Mouse (Mus musculus) forebrain, embryonic 16.5 days (tissue): ENCODE measurements around the gene Man2a1. TPM values are rescaled to one million over a fixed set of nuclear protein-coding genes. Genes with fewer than 3 reads are reported as not detected.

Experiments used
- ATAC-seq: fragments of 200-750 bp; cut with Nextera tagmentation; 2 replicates; pipeline ENCODE4 v1.8.0; 2017; ENCODE audit warnings: mild to moderate bottlenecking, moderate library complexity
- H3K27ac ChIP-seq: fragments of 300-500 bp; sonication (generic); 2 replicates; pipeline ENCODE4 v1.5.1; 2014; ENCODE audit warnings: low read length, control low read depth
- H3K27me3 ChIP-seq: fragments of 300-500 bp; sonication (generic); replicated peaks from 2 replicates; pipeline ENCODE4 v1.6.1; 2014; ENCODE audit warnings: low read length; ENCODE audit not compliant: control insufficient read depth, insufficient read depth
- H3K36me3 ChIP-seq: fragments of 300-500 bp; sonication (generic); 2 replicates; pipeline ENCODE4 v1.6.1; 2014; ENCODE audit not compliant: control insufficient read depth, insufficient read depth
- H3K4me1 ChIP-seq: fragments of 300-500 bp; sonication (generic); replicated peaks from 2 replicates; pipeline ENCODE4 v1.6.1; 2014; ENCODE audit warnings: low read length; ENCODE audit not compliant: control insufficient read depth, insufficient read depth
- H3K4me2 ChIP-seq: fragments of 300-500 bp; sonication (generic); 2 replicates; pipeline ENCODE4 v1.6.1; 2014; ENCODE audit warnings: mild to moderate bottlenecking, low read length, control low read depth
- H3K4me3 ChIP-seq: fragments of 300-500 bp; sonication (generic); replicated peaks from 2 replicates; pipeline ENCODE4 v1.5.1; 2014; ENCODE audit warnings: mild to moderate bottlenecking, low read length, control low read depth
- H3K9ac ChIP-seq: fragments of 300-500 bp; sonication (generic); replicated peaks from 2 replicates; pipeline ENCODE4 v1.6.1; 2014; ENCODE audit warnings: low read depth, low read length, control low read depth
- H3K9me3 ChIP-seq: fragments of 300-500 bp; sonication (generic); 2 replicates; pipeline ENCODE4 v1.6.1; 2016; ENCODE audit warnings: low read length; ENCODE audit not compliant: control insufficient read depth
- whole genome bisulfite sequencing: fragments of 180-500 bp; shearing (Covaris S2); extraction: QIAGEN DNeasy Blood & Tissue Kit; methylation state at CpG from one replicate; pipeline ENCODE4 v1.1.7; 2014; 5-methylcytosine and 5-hydroxymethylcytosine counted together
- polyA plus RNA-seq: library from polyadenylated mRNA; unstranded; fragments of >200 nt; fragmentation: Nextera tagmentation; extraction: Ambion mirVana; gene quantifications from 2 replicates; pipeline ENCODE4 v1.2.1, GENCODE M21; 2015

Gene Man2a1
- polyA plus RNA-seq, 1 experiment from 2014 or later = 4.4 TPM

DNA sequence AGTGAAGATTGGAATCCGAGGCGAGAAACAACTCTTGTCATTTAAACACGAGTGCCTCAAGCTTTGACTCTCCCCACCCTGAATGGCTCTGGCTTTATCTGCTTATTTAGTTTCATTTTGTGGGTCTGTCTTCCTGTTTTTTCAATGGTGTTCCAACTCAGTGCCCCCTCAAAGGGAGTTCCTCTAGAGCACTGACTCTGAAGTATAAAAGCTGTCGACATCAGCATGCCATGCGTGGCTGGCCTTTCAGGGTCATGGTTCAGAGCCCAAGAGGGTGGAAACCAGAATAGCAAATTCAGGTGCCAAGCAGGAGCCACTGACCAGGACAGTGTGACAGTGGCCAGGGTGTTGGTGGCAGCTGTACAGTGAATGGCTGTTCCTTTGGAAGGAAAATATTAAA is 68.0 kb downstream of the Man2a1 start:
- Histone ChIP-seq H3K9ac (no peak overlapping the region), H3K4me3 (no peak overlapping the region), H3K27ac (no peak overlapping the region), H3K9me3 (no peaks in the 10 kb centered on the region), H3K36me3 (peaks cover 3% of the 10 kb centered on the region; the same call in 1 of the 2 replicates), H3K4me2 (no peak overlapping the region), H3K4me1 (peaks cover 3% of the 10 kb centered on the region; the same call in 1 of the 2 replicates), H3K27me3 (no peaks in the 10 kb centered on the region)
- 59% methylated on average over 5 of the region's 5 CpGs for WGBS
- ATAC-seq = no peak

DNA sequence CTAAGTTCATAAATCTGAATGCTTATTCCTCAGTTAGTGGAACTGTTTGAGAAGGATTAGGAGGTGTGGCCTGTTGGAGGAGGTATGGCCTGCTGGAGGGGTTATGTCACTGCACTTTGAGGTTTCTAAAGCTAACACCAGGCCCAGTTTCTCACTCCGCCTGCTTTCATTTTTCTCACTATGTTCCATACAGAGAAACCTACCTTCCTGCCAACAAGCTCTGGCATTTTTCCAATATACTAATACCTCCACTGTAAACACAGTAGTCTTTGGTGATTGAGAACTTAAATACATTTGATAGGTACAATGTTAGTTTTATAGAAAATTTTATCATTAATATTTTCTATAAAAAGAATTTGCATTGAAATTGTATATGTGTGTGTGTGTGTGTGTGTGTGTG is 73.9 kb downstream of the Man2a1 start:
- Histone ChIP-seq H3K27me3 (no peaks in the 10 kb centered on the region), H3K9ac (no peak overlapping the region), H3K9me3 (no peaks in the 10 kb centered on the region), H3K4me1 (peaks cover 15% of the 10 kb centered on the region), H3K4me2 (no peak overlapping the region), H3K36me3 (peaks cover 5% of the 10 kb centered on the region; the same call in 1 of the 2 replicates), H3K27ac (no peak overlapping the region), H3K4me3 (no peak overlapping the region)
- ATAC-seq = no peak
- 58% methylated on average over 1 of the region's 1 CpGs for WGBS

DNA sequence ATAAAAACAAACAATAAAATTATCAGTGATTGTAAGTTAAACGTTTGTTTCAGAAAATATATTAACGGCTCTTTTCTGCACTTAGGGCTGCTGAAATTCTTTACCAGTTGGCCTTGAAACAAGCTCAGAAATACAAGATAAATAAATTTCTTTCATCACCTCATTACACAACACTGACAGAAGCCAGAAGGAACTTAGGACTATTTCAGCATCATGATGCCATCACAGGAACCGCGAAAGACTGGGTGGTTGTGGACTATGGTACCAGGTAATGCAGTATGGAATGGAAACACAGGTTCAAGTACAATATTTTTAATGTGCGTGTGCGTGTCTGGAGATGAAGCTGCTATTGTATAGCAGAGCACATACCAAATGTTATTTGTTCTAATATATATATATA is 74.4 kb downstream of the Man2a1 start:
- Histone ChIP-seq H3K4me2 (no peak overlapping the region), H3K9ac (no peak overlapping the region), H3K9me3 (no peaks in the 10 kb centered on the region), H3K4me1 (peaks cover 15% of the 10 kb centered on the region), H3K4me3 (no peak overlapping the region), H3K27ac (no peak overlapping the region), H3K36me3 (peaks cover 5% of the 10 kb centered on the region; the same call in 1 of the 2 replicates), H3K27me3 (no peaks in the 10 kb centered on the region)
- WGBS = 94% methylated on average over 6 of the region's 6 CpGs
- ATAC-seq = no peak

DNA sequence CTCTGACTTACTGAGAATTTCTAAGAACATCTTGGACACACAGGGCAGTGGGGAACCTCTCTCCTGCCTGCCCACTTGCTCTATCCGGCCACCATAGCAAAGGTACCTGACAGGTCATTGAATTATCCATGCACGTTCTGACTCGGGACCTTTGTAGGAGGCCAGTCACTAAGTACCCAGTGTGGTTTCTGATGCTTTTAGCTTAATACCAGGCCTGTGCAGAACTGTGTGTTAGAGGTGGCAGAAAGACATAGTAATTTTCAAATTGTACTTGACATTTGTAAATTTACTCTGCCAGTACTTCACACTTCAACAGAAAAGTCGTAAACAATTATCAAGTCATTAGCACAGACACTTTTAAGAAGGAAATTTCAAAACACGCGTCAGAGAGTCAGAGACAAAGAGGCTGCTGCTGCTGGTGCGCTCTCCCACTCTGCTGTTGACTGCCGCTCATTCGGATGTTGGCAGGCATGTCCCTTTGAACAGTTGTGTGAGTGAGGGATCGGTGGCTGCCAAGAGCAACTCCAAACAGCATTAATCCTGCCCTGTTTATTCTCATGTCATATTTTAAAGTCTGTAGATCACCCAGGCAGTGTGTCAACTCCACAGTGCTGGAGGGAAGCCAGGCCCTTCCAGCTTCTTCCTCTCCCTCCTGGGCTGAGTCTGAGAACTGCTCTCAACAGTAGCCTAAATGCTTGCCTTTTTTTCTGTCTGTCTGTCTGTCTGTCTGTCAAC is 76.4 kb downstream of the Man2a1 start:
- peak overlapping the region; percentile 23; the same call in 1 of the 2 replicates for H3K9ac ChIP-seq
- no peak overlapping the region for H3K4me3 ChIP-seq
- H3K4me1 ChIP-seq = peaks cover 15% of the 10 kb centered on the region
- no peaks in the 10 kb centered on the region for H3K27me3 ChIP-seq
- H3K27ac ChIP-seq = peak overlapping the region; percentile 80
- 0 out of 2 replicates have a peak, but pooled peaks cover 3% of the 10 kb centered on the region for H3K36me3 ChIP-seq
- H3K4me2 ChIP-seq = peak overlapping the region; percentile 16; the same call in 1 of the 2 replicates
- 14% methylated on average over 10 of the region's 10 CpGs for WGBS
- no peaks in the 10 kb centered on the region for H3K9me3 ChIP-seq
- ATAC-seq = peak; percentile 99

DNA sequence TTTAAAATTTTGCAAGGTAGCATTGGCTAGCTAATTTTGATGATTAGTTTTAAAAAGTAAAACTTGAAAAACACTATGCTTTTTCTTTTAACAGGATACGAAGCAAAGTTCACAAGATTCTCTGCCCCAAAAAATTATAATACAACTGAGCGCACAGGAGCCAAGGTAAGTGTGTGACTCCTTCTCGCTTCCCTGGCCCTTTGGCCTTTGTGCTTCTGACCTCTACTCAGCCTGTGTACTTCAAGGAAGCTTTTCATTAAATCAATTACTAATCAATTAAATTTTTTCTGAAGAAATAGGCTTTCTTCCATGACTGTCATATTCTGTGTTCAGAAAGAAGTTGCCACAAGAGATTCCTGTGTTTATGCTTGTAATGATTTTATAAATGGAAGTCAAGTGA is 80.9 kb downstream of the Man2a1 start:
- ATAC-seq = no peak
- Histone ChIP-seq H3K4me2 (no peak overlapping the region), H3K9me3 (no peaks in the 10 kb centered on the region), H3K27ac (no peak overlapping the region), H3K36me3 (no peaks in the 10 kb centered on the region), H3K4me3 (no peak overlapping the region), H3K4me1 (peaks cover 14% of the 10 kb centered on the region), H3K9ac (no peak overlapping the region), H3K27me3 (no peaks in the 10 kb centered on the region)
- 92% methylated on average over 3 of the region's 3 CpGs for WGBS

DNA sequence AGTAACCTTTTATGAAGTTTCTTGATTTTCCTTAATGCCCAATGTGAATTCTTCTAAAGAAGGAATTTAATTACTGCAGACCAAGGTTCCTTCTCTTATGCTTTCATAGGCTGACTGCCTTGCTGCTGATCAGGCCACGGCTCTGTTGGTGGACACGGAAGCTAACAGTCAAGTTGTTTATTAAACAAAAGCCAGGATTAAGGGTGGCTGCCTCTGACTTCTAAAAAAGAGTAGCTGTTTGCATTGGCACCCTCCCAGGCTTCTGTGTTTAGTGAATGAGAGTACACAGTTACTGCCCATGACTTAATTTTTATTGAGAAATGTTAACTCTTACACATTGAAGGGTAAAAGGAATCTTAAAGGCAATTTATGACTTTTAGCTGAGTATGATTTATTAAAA is 81.4 kb downstream of the Man2a1 start:
- no peaks in the 10 kb centered on the region for H3K27me3 ChIP-seq
- no peaks in the 10 kb centered on the region for H3K9me3 ChIP-seq
- WGBS = 44% methylated on average over 2 of the region's 2 CpGs
- H3K4me2 ChIP-seq = no peak overlapping the region
- no peak for ATAC-seq
- H3K9ac ChIP-seq = no peak overlapping the region
- H3K4me3 ChIP-seq = no peak overlapping the region
- H3K27ac ChIP-seq = no peak overlapping the region
- H3K4me1 ChIP-seq = peaks cover 10% of the 10 kb centered on the region
- 0 out of 2 replicates have a peak, but pooled peaks cover under 1% of the 10 kb centered on the region for H3K36me3 ChIP-seq

DNA sequence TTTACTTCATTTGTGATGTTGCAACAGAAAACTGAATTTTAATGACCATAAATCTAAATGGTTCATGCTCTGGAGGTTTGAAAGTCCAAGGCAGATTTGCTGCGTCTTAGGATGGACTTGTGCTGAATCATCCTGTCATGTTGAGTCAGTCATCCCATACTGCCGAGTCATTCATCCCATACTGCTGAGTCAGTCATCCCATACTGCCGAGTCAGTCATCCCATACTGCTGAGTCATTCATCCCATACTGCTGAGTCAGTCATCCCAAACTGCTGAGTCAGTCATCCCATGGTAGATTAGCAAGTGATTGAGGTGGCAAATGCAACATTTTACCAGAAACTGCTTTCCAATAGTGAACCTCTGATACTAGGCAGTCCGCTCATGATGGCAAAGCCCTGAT is 83.6 kb downstream of the Man2a1 start:
- no peak for ATAC-seq
- H3K27me3 ChIP-seq = no peaks in the 10 kb centered on the region
- no peak overlapping the region for H3K4me2 ChIP-seq
- WGBS = 94% methylated on average over 4 of the region's 4 CpGs
- H3K4me1 ChIP-seq = no peaks in the 10 kb centered on the region
- H3K36me3 ChIP-seq = 0 out of 2 replicates have a peak, but pooled peaks cover 3% of the 10 kb centered on the region
- H3K9ac ChIP-seq = no peak overlapping the region
- H3K9me3 ChIP-seq = no peaks in the 10 kb centered on the region
- no peak overlapping the region for H3K27ac ChIP-seq
- no peak overlapping the region for H3K4me3 ChIP-seq

DNA sequence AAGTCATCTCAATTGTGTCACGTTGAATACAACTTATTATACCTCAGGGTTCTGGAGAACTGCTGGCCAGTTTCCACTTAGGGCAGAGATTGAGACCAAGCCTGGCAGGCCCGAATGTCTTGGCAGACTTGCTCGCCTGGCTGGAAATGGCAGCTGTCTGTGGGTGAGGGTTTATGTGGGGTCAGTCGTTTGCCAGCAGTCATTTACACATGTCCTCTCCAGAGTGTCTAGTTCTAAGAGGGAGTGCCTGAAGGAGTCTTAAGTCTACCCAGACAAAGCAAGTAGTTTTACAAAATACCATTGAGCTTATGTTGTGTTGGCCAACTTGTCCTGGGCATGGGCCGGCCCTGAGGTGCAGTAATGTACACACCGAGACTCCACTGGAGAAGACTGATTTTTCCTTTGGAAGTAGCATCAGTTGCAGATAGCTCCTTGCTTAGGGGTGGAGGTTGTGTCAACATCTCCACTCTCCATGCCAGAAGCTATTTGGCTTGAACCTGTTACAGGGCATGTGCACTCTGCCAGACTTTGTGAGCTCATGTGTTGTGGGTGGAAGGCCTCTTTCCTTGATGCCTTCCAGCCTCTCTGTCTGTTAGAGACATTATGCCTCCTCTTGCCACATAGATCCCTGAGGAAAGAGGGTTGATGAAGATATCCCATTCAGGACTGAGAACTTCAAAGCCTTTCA is 84.8 kb downstream of the Man2a1 start:
- no peak overlapping the region for H3K27ac ChIP-seq
- 81% methylated on average over 6 of the region's 6 CpGs for WGBS
- no peak for ATAC-seq

DNA sequence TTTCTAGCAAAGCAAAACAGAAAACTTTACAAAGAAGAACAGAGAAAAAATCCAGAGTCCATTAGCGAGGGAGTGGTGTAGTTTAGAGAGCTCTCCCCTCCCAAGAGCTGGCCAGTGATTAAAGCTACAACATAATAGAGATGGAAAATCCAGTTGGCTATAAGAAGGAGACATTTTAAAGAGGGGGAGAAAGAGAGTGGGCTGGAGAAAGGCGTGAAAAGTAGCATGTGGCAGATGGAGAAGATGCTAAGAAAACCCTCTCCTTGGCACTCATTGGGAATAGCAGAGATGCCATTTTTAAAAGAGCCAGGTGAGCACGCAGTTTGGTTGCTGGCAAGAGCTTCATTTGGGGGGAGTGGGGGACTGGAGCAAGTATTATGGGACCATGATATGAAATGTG is 89.1 kb downstream of the Man2a1 start:
- Histone ChIP-seq H3K4me2 (no peak overlapping the region), H3K27ac (no peak overlapping the region), H3K9ac (no peak overlapping the region), H3K36me3 (0 out of 2 replicates have a peak, but pooled peaks cover 3% of the 10 kb centered on the region), H3K4me1 (no peaks in the 10 kb centered on the region), H3K27me3 (no peaks in the 10 kb centered on the region), H3K4me3 (no peak overlapping the region), H3K9me3 (no peaks in the 10 kb centered on the region)
- no peak for ATAC-seq
- WGBS = 84% methylated on average over 3 of the region's 3 CpGs

More for the DNA sequence above, 84.8 kb downstream of the Man2a1 start:
- H3K27me3 ChIP-seq = no peaks in the 10 kb centered on the region
- H3K4me3 ChIP-seq = no peak overlapping the region
- no peak overlapping the region for H3K9ac ChIP-seq
- 0 out of 2 replicates have a peak, but pooled peaks cover 3% of the 10 kb centered on the region for H3K36me3 ChIP-seq
- no peak overlapping the region for H3K4me2 ChIP-seq
- no peaks in the 10 kb centered on the region for H3K4me1 ChIP-seq
- H3K9me3 ChIP-seq = no peaks in the 10 kb centered on the region
